Comparison of ENCODE assay signal across 16 mouse cellular contexts in genomic region chr5:100237674-100238278, GRCm38 (mm10).
"Had no signal": no experiment of that assay in that cellular context is flagged by ENCODE, and none has a peak within 500 bp of the region (broad histone marks: within the 10 kb centered on the region; RNA-seq: fewer than 3 reads in every experiment).

No protein-coding gene starts in this region.

- H3K9me3 ChIP-seq: midbrain, embryonic 12.5 days; midbrain, embryonic 15.5 days; neural tube, embryonic 13.5 days; stomach, embryonic 15.5 days had no signal

- H3K9ac ChIP-seq: liver, embryonic 13.5 days; midbrain, embryonic 12.5 days; midbrain, embryonic 15.5 days; neural tube, embryonic 13.5 days; stomach, embryonic 15.5 days had no signal

- H3K4me3 ChIP-seq: liver, embryonic 13.5 days; midbrain, embryonic 12.5 days; midbrain, embryonic 15.5 days; neural tube, embryonic 13.5 days; stomach, embryonic 15.5 days had no signal

- H3K27me3 ChIP-seq: liver, embryonic 13.5 days; midbrain, embryonic 12.5 days; midbrain, embryonic 15.5 days; neural tube, embryonic 13.5 days; stomach, embryonic 15.5 days had no signal

- H3K27ac ChIP-seq: liver, embryonic 13.5 days; midbrain, embryonic 12.5 days; midbrain, embryonic 15.5 days; neural tube, embryonic 13.5 days; stomach, embryonic 15.5 days had no signal

- H3K4me2 ChIP-seq: liver, embryonic 13.5 days; midbrain, embryonic 12.5 days; midbrain, embryonic 15.5 days; neural tube, embryonic 13.5 days; stomach, embryonic 15.5 days had no signal

- ATAC-seq: midbrain, embryonic 15.5 days had no signal

- H3K4me1 ChIP-seq: neural tube, embryonic 13.5 days; stomach, embryonic 15.5 days had no signal

- H3K36me3 ChIP-seq: liver, embryonic 13.5 days; midbrain, embryonic 12.5 days; midbrain, embryonic 15.5 days; neural tube, embryonic 13.5 days; stomach, embryonic 15.5 days had no signal

- DNase-seq: kidney, adult 9 months; kidney, postnatal 14 days; kidney, postnatal 4 days; liver, embryonic 13.5 days; lung, adult 2 months; lung, postnatal 14 days; retina, postnatal 1 day; right cerebral cortex, postnatal 25 days; spleen, adult 18-20 months; thymus, adult 2 months; thymus, postnatal 14 days; thymus, postnatal 4 days had no signal
